Mouse (Mus musculus) erythroblast, adult 5-6 weeks (primary cell): ENCODE data around the gene Spata22. TPM values are rescaled to one million over a fixed set of nuclear protein-coding genes. Genes with fewer than 3 reads are reported as not detected.
"Not testable (repeated sequence)": the region's sequence is repeated elsewhere in the genome, so short reads cannot be mapped to it uniquely, and the experiment has no call there.

Experiments
- ATAC-seq: replicated peaks from 2 replicates; pipeline ENCODE4 v1.8.0; 2016; ENCODE audit warnings: moderate number of reproducible peaks, mild to moderate bottlenecking, moderate TSS enrichment, inconsistent platforms; ENCODE audit not compliant: poor library complexity, low FRiP score, severe bottlenecking
- total RNA-seq, 2 experiments: library from RNA; stranded (forward) in 1 of 2; stranded (reverse) in 1 of 2; fragments of 150-400 nt in 1 of 2; fragments of 200-764, 138-1000 nt in 1 of 2; gene quantifications; 2 replicates each; pipeline versions ENCODE4 v1.2.3 to v1.2.4; 2015 to 2017; ENCODE audit warnings: low replicate concordance in 2 of 2

Spata22 gene
- total RNA-seq (2015; ENCODE audit: low replicate concordance) (not detected in 2 replicates), total RNA-seq (2017; ENCODE audit: low replicate concordance) (not detected in 2 replicates)

- no peak for ATAC-seq
These were observed at the start of gene Spata22, which contains the start of the genes Aspa and Gm49340 for GRCm38 (mm10) chr11:73329442-73329841. Spata22 (plus strand) TSS chr11:73329741. Aspa (minus strand) TSS chr11:73329596. Gm49340 (plus strand) TSS chr11:73329741.

GRCm38 (mm10) chr11:73280710-73281109, 48.8 kb upstream of the Spata22 start:
- no peak for ATAC-seq

GRCm38 (mm10) chr11:73281528-73282027, 48.0 kb upstream of the Spata22 start:
- ATAC-seq: peak; percentile 39

- ATAC-seq: no peak
These were observed 46.2 kb upstream of the Spata22 start for GRCm38 (mm10) chr11:73283369-73283768.

GRCm38 (mm10) chr11:73283926-73284325, 45.6 kb upstream of the Spata22 start:
- no peak for ATAC-seq

- no peak for ATAC-seq
These were observed 45.2 kb upstream of the Spata22 start for GRCm38 (mm10) chr11:73284351-73284750.

GRCm38 (mm10) chr11:73289621-73290020, 39.9 kb upstream of the Spata22 start:
- ATAC-seq: no peak; the same call in 1 of the 2 replicates

GRCm38 (mm10) chr11:73303123-73303522, 26.4 kb upstream of the Spata22 start:
- ATAC-seq: no peak

GRCm38 (mm10) chr11:73315961-73316360, 13.6 kb upstream of the Spata22 start:
- no peak for ATAC-seq

GRCm38 (mm10) chr11:73318581-73318980, 11.0 kb upstream of the Spata22 start:
- ATAC-seq: not testable (repeated sequence)

GRCm38 (mm10) chr11:73321064-73321463, 8.5 kb upstream of the Spata22 start:
- not testable (repeated sequence) for ATAC-seq

- no peak for ATAC-seq
These were observed 5.4 kb upstream of the Spata22 start for GRCm38 (mm10) chr11:73323906-73324830.

- no peak for ATAC-seq
These were observed 3.1 kb upstream of the Spata22 start for GRCm38 (mm10) chr11:73326485-73326886.

- ATAC-seq: no peak
These were observed 2.2 kb upstream of the Spata22 start for GRCm38 (mm10) chr11:73327361-73327760.

- ATAC-seq: no peak
These were observed 3.8 kb downstream of the Spata22 start for GRCm38 (mm10) chr11:73333357-73333756.

- ATAC-seq: no peak
These were observed 7.4 kb downstream of the Spata22 start for GRCm38 (mm10) chr11:73336919-73337318.

GRCm38 (mm10) chr11:73350483-73350882, 20.9 kb downstream of the Spata22 start, which contains the start of gene Olfr20:
Olfr20 (plus strand) TSS chr11:73350783.
- ATAC-seq: no peak

GRCm38 (mm10) chr11:73370946-73371345, 41.4 kb downstream of the Spata22 start, which contains the start of gene Olfr376:
Olfr376 (plus strand) TSS chr11:73371246.
- no peak for ATAC-seq

GRCm38 (mm10) chr11:73395374-73395773, 65.8 kb downstream of the Spata22 start:
- ATAC-seq: no peak
